Mouse (Mus musculus): ENCODE measurements around the gene Ppp1r32. TPM values are rescaled to one million over a fixed set of nuclear protein-coding genes. Genes with fewer than 3 reads are reported as not detected.

The Ppp1r32 gene
- polyA plus RNA-seq, 1 experiment from 2014 or later, result 2.4 TPM

DNA sequence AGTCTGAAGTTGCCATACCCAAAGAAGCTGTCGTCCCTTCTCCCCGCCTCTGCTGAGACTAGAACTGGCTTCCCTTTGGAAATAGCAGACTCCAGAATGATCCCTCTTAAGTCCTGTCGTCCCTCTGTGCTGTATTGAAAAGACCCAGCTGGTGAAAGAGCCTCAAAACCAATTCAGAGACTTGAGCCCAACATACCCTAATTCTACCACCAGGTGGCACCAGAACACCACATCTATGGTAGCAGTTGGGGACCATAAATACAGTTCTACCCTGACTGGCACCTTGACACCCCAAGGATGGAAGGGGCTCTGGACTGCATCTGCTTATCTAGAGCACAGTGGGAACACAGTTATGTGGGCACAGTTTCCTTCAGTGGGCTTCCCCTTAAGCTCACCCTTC lies 33.0 kb downstream of the Ppp1r32 start:
- H3K4me2 ChIP-seq (ENCODE audit: low read length), result no peak overlapping the region
- peak; percentile 67 for ATAC-seq
- H3K9me3 ChIP-seq (ENCODE audit: control insufficient read depth, low read length), result no peaks in the 10 kb centered on the region
- no peaks in the 10 kb centered on the region for H3K4me1 ChIP-seq (ENCODE audit: control insufficient read depth, insufficient read depth, low read depth, low read length)
- H3K4me3 ChIP-seq (ENCODE audit: low read length), result no peak overlapping the region
- H3K9ac ChIP-seq (ENCODE audit: low read depth, low read length), result no peak overlapping the region
- whole genome bisulfite sequencing, result 4% methylated on average over 3 of the region's 3 CpGs
- no peak overlapping the region for H3K27ac ChIP-seq (ENCODE audit: low read depth, low read length)
- H3K27me3 ChIP-seq (replicated peaks; ENCODE audit: control insufficient read depth, insufficient read depth, low read length), result peaks cover under 1% of the 10 kb centered on the region; the same call in 1 of the 2 replicates
- H3K36me3 ChIP-seq (ENCODE audit: control insufficient read depth, insufficient read depth, low read length), result peaks cover 5% of the 10 kb centered on the region; the same call in 1 of the 2 replicates

- Histone ChIP-seq H3K27ac (ENCODE audit: low read depth, low read length) (no peak overlapping the region), H3K27me3 (replicated peaks; ENCODE audit: control insufficient read depth, insufficient read depth, low read length) (no peaks in the 10 kb centered on the region; the same call in 1 of the 2 replicates), H3K4me3 (ENCODE audit: low read length) (no peak overlapping the region), H3K4me2 (ENCODE audit: low read length) (no peak overlapping the region), H3K9ac (ENCODE audit: low read depth, low read length) (no peak overlapping the region), H3K36me3 (ENCODE audit: control insufficient read depth, insufficient read depth, low read length) (peaks cover 5% of the 10 kb centered on the region; the same call in 1 of the 2 replicates), H3K4me1 (ENCODE audit: control insufficient read depth, insufficient read depth, low read depth, low read length) (no peaks in the 10 kb centered on the region), H3K9me3 (ENCODE audit: control insufficient read depth, low read length) (no peaks in the 10 kb centered on the region)
- ATAC-seq, result peak; percentile 22; the same call in 1 of the 2 replicates
- WGBS, result 76% methylated on average over 6 of the region's 6 CpGs
Measured at GRCm38 (mm10) chr19:10449190-10449589, 33.5 kb downstream of the Ppp1r32 start.

DNA sequence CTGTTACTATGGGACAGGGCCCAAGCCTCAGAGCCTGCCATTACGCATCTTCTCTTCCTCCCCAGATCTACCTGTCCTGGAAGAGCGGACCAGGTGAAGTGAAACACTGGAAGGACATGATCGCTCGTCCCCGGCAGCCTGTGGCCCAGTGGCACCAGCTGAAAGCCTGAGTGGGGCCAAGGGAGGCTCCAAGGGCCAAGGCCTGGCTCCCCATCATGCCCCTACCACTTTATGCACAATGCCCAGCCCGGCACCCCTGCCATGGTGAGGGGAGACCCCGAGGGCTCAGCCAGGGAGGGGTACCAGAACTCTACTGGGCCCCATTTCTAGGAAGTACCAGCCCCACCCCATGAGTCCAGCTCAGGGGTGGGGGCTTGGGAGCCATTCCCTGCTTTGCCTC lies 34.5 kb downstream of the Ppp1r32 start:
- no peak for ATAC-seq
- no peak overlapping the region for H3K27ac ChIP-seq (ENCODE audit: low read depth, low read length)
- H3K4me1 ChIP-seq (ENCODE audit: control insufficient read depth, insufficient read depth, low read depth, low read length), result no peaks in the 10 kb centered on the region
- no peak overlapping the region for H3K9ac ChIP-seq (ENCODE audit: low read depth, low read length)
- no peak overlapping the region for H3K4me2 ChIP-seq (ENCODE audit: low read length)
- no peaks in the 10 kb centered on the region for H3K27me3 ChIP-seq (replicated peaks; ENCODE audit: control insufficient read depth, insufficient read depth, low read length)
- WGBS, result 94% methylated on average over 6 of the region's 7 CpGs
- H3K4me3 ChIP-seq (ENCODE audit: low read length), result no peak overlapping the region
- H3K9me3 ChIP-seq (ENCODE audit: control insufficient read depth, low read length), result no peaks in the 10 kb centered on the region
- peaks cover 10% of the 10 kb centered on the region for H3K36me3 ChIP-seq (ENCODE audit: control insufficient read depth, insufficient read depth, low read length)

- no peaks in the 10 kb centered on the region for H3K4me1 ChIP-seq (ENCODE audit: control insufficient read depth, insufficient read depth, low read depth, low read length)
- no peak for ATAC-seq
- H3K4me2 ChIP-seq (ENCODE audit: low read length), result no peak overlapping the region
- no peaks in the 10 kb centered on the region for H3K27me3 ChIP-seq (replicated peaks; ENCODE audit: control insufficient read depth, insufficient read depth, low read length)
- 93% methylated on average over 15 of the region's 15 CpGs for WGBS
- no peak overlapping the region for H3K9ac ChIP-seq (ENCODE audit: low read depth, low read length)
- no peak overlapping the region for H3K4me3 ChIP-seq (ENCODE audit: low read length)
- H3K9me3 ChIP-seq (ENCODE audit: control insufficient read depth, low read length), result no peaks in the 10 kb centered on the region
- H3K36me3 ChIP-seq (ENCODE audit: control insufficient read depth, insufficient read depth, low read length), result peaks cover 22% of the 10 kb centered on the region
- H3K27ac ChIP-seq (ENCODE audit: low read depth, low read length), result no peak overlapping the region
Measured at GRCm38 (mm10) chr19:10444685-10445369, 37.9 kb downstream of the Ppp1r32 start.

DNA sequence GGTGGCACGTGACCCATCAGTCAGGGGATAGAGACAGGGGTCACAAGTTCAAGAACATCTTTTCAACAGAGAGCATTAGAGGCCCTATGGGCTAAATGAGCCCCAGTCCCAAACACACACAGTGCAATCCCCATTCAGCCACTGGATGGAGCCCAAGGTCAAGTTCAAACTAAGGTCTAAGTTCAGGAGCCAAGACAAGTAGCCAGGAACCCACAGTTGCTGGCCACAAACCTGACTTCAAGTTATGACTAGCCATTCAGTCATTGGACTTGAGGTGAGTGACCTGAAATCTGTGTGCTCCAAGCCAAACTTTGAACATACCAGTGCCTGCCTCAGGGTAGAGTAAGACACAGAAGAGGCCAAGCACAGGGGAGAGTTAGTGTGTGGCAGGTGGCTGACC lies 45.2 kb downstream of the Ppp1r32 start:
- Histone ChIP-seq H3K4me2 (ENCODE audit: low read length) (no peak overlapping the region), H3K4me1 (ENCODE audit: control insufficient read depth, insufficient read depth, low read depth, low read length) (no peaks in the 10 kb centered on the region), H3K27ac (ENCODE audit: low read depth, low read length) (no peak overlapping the region), H3K9ac (ENCODE audit: low read depth, low read length) (no peak overlapping the region), H3K36me3 (ENCODE audit: control insufficient read depth, insufficient read depth, low read length) (peaks cover 12% of the 10 kb centered on the region), H3K9me3 (ENCODE audit: control insufficient read depth, low read length) (no peaks in the 10 kb centered on the region), H3K4me3 (ENCODE audit: low read length) (no peak overlapping the region), H3K27me3 (replicated peaks; ENCODE audit: control insufficient read depth, insufficient read depth, low read length) (no peaks in the 10 kb centered on the region)
- no peak for ATAC-seq
- 59% methylated on average over 1 of the region's 1 CpGs for WGBS

- H3K4me2 ChIP-seq (ENCODE audit: low read length), result no peak overlapping the region
- WGBS, result 26% methylated on average over 1 of the region's 1 CpGs
- no peaks in the 10 kb centered on the region for H3K9me3 ChIP-seq (ENCODE audit: control insufficient read depth, low read length)
- H3K27me3 ChIP-seq (replicated peaks; ENCODE audit: control insufficient read depth, insufficient read depth, low read length), result no peaks in the 10 kb centered on the region
- no peaks in the 10 kb centered on the region for H3K4me1 ChIP-seq (ENCODE audit: control insufficient read depth, insufficient read depth, low read depth, low read length)
- no peak overlapping the region for H3K9ac ChIP-seq (ENCODE audit: low read depth, low read length)
- H3K4me3 ChIP-seq (ENCODE audit: low read length), result no peak overlapping the region
- H3K27ac ChIP-seq (ENCODE audit: low read depth, low read length), result no peak overlapping the region
- H3K36me3 ChIP-seq (ENCODE audit: control insufficient read depth, insufficient read depth, low read length), result peaks cover 12% of the 10 kb centered on the region
- ATAC-seq, result 0 out of 2 replicates have a peak, but pooled peaks have one; percentile 24
Measured at GRCm38 (mm10) chr19:10436726-10437125, 46.0 kb downstream of the Ppp1r32 start.

GRCm38 (mm10) chr19:10435908-10436307 lies 46.8 kb downstream of the Ppp1r32 start:
- H3K27ac ChIP-seq (ENCODE audit: low read depth, low read length), result no peak overlapping the region
- H3K4me3 ChIP-seq (ENCODE audit: low read length), result no peak overlapping the region
- H3K9ac ChIP-seq (ENCODE audit: low read depth, low read length), result no peak overlapping the region
- H3K4me2 ChIP-seq (ENCODE audit: low read length), result no peak overlapping the region
- no peaks in the 10 kb centered on the region for H3K9me3 ChIP-seq (ENCODE audit: control insufficient read depth, low read length)
- 0 out of 2 replicates have a peak, but pooled peaks have one; percentile 19 for ATAC-seq
- H3K36me3 ChIP-seq (ENCODE audit: control insufficient read depth, insufficient read depth, low read length), result peaks cover 11% of the 10 kb centered on the region
- H3K27me3 ChIP-seq (replicated peaks; ENCODE audit: control insufficient read depth, insufficient read depth, low read length), result no peaks in the 10 kb centered on the region
- no peaks in the 10 kb centered on the region for H3K4me1 ChIP-seq (ENCODE audit: control insufficient read depth, insufficient read depth, low read depth, low read length)
- WGBS, result 36% methylated on average over 3 of the region's 3 CpGs

DNA sequence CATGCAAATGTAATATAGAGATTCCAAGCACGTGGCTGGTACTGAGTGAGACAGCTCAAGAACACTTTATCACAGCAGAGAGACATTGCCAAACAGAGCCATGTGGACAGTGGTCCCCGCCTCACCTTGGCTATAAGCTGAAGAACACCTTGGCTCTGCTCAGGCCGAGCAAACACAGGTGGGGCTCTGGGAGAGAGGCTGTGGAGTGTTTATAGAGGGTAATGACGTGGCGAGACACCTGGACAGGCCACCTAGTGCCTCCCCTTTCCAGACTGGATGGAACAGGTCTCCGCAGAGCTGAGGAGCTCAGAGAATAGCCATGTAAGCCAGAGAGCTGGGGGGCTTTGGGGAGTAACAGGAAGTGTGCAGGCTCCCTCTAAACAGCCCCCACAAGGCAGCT lies 47.8 kb downstream of the Ppp1r32 start:
- H3K27me3 ChIP-seq (replicated peaks; ENCODE audit: control insufficient read depth, insufficient read depth, low read length), result no peaks in the 10 kb centered on the region
- ATAC-seq, result no peak
- 74% methylated on average over 6 of the region's 6 CpGs for WGBS
- H3K36me3 ChIP-seq (ENCODE audit: control insufficient read depth, insufficient read depth, low read length), result peaks cover 6% of the 10 kb centered on the region
- no peak overlapping the region for H3K4me3 ChIP-seq (ENCODE audit: low read length)
- H3K4me1 ChIP-seq (ENCODE audit: control insufficient read depth, insufficient read depth, low read depth, low read length), result no peaks in the 10 kb centered on the region; the same call in 1 of the 2 replicates
- H3K27ac ChIP-seq (ENCODE audit: low read depth, low read length), result no peak overlapping the region
- no peaks in the 10 kb centered on the region for H3K9me3 ChIP-seq (ENCODE audit: control insufficient read depth, low read length)
- H3K9ac ChIP-seq (ENCODE audit: low read depth, low read length), result no peak overlapping the region
- H3K4me2 ChIP-seq (ENCODE audit: low read length), result no peak overlapping the region

DNA sequence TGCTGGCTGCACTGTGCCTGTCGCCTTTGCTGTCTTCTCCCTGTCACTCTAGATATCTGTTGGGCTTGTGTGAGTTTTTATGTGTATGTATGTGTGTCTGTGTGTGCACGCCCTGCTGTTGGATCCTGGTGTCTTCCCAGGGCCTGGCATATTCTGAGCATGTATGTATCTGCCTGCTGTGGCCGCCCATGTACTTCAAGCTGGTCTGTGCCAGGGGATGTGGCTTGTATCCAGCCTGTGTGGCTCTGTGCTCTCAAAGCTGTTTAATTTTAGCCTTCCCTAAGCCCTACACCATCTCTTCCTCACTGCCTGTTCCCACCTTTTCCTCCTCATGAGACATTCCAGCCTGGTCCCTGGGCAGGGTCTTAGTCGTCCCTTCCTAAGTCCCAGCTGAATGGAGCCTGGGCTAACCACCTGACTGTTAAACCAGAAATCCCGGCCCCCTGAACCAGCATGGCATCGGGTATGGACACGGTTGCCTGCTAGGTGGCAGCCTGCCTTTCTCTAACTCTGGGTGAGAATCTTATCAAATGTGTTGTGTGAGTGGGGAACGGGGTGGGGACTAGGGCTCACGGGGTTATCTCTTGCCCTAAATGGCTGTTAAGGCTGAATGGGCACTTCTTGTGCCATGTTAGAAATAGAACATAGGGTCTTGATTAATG lies 48.7 kb downstream of the Ppp1r32 start:
- no peaks in the 10 kb centered on the region; the same call in 1 of the 2 replicates for H3K4me1 ChIP-seq (ENCODE audit: control insufficient read depth, insufficient read depth, low read depth, low read length)
- H3K36me3 ChIP-seq (ENCODE audit: control insufficient read depth, insufficient read depth, low read length), result no peaks in the 10 kb centered on the region
- H3K27ac ChIP-seq (ENCODE audit: low read depth, low read length), result no peak overlapping the region
- no peaks in the 10 kb centered on the region for H3K9me3 ChIP-seq (ENCODE audit: control insufficient read depth, low read length)
- H3K27me3 ChIP-seq (replicated peaks; ENCODE audit: control insufficient read depth, insufficient read depth, low read length), result no peaks in the 10 kb centered on the region
- no peak overlapping the region for H3K4me2 ChIP-seq (ENCODE audit: low read length)
- WGBS, result 67% methylated on average over 9 of the region's 9 CpGs
- no peak overlapping the region for H3K4me3 ChIP-seq (ENCODE audit: low read length)
- no peak overlapping the region for H3K9ac ChIP-seq (ENCODE audit: low read depth, low read length)
- no peak for ATAC-seq

Measured in hindbrain, embryonic 16.5 days (tissue).